Mouse (Mus musculus): ENCODE data around the gene Prpsap1.

DNA sequence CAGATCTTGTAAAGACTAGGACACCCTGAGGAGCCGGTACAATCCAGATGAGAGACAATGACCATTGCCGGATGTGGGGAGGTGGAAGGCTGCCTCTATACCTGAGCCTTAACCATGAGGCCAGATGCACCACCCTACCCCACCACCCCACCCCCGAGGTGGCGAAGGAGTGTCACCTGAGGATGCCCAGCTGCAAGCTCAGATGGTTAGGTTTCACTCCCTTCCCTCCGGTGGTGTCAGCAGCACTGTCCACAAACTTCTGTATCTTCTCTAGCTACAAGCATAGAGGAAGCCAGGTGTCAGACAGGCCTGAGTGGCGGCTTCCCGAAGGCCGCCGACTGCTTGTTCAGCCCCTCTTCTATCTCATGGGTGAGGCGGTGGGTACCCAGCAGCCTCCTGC is 40.1 kb downstream of the Prpsap1 start:
- TF ChIP-seq POLR2A (IDR thresholded peaks at IDR 0.05; ENCODE audit: insufficient read depth, low read depth, low read length) (no peak), CTCF (IDR thresholded peaks at IDR 0.05; ENCODE audit: insufficient read depth, low read depth, low read length) (no peak)
